Mouse (Mus musculus) liver (tissue): ENCODE results near the gene Tnfrsf8.
"Not testable (repeated sequence)": the region's sequence is repeated elsewhere in the genome, so short reads cannot be mapped to it uniquely, and the experiment has no call there.

Experiments used
- DNase-seq: peaks from one replicate; pipeline ENCODE4 v3.0.0-alpha.2; 2020; ENCODE audit warnings: mixed read lengths

Tnfrsf8 gene

DNA sequence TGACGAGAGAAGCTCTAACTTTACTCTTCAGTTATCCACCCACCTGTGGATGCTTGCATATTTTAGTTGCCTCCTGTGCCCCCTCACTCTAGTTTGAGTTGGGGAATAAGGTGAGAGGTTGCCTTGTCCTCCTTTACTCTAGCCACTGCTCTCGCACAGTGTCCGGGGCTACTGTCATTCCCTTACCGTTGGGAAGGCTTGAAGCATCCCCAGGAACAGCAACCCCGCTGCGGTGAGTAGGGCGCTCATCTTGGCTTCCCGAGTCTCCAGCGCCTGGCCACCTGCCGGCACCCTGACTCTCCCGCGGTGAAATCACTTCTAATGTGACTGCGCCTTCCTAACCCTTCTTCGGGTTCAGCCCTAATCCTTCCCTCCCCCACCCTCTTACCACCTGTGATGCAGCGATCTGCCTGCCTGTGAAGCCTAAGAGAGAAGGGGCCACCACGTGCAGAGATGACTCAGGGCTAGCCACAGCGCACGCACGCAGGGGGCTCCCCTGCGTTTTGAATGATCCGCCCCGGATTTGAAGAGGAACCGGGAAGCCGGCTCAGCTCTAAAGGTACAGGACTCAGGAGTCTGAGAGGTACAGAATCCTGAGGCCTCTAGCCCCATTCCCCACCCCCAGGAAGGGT, at the start of gene Tnfrsf8:
Gene Tnfrsf8 (minus strand): TSS at position 329 of the 632 bp plus-strand sequence.
- no peak for DNase-seq

DNA sequence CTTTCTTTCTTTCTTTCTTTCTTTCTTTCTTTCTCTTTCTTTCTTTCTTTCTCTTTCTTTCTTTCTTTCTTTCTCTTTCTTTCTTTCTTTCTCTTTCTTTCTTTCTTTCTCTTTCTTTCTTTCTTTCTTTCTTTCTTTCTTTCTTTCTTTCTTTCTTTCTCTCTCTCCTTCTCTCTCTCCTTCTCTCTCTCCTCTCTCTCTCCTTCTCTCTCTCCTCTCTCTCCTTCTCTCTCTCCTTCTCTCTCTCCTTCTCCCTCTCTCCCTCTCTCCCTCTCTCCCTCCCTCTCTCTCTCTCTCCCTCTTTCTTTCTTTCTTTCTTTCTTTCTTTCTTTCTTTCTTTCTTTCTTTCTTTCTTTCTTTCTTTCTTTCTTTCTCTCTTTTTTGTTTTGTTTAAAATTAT, 46.7 kb upstream of the Tnfrsf8 start:
- DNase-seq, result not testable (repeated sequence)

DNA sequence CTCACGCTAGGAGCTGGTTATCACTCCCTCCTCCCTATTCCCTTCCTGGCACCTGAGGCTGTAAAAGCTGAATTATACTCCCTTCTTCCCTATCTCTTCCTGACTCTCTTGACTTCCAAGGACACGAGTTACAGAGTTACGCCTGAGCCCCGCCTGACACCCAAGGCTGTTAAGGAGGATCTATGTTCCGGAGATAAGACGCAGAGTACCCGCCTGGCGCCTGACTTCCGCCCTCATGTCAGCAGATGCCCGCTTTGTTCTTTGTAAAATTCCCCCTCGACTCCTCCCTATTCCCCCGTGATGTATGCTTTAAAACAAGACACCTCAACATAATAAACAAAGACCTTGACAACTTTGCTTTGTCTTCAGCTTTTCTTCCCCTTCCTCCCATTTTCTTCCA, 46.1 kb upstream of the Tnfrsf8 start:
- peak; percentile 25 for DNase-seq

DNA sequence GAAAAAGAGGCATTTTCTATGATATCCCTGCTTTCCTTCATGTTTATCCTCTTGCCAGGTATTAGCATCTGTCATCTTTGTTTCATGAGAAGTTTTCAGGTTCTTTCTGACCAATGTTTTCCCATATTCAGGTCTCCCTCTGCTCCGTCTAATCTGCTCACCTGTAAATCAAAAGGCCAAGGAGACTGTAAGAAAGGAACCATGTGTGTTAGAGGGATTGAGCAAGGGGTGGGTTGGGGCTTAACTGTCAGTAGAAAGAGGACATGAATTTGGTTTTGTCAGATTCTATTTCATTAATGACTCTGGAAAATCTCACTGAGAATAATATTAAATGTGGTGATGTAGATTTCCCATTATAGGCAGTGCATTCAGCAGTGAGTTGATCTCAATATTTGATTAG, 45.6 kb upstream of the Tnfrsf8 start:
- no peak for DNase-seq

DNA sequence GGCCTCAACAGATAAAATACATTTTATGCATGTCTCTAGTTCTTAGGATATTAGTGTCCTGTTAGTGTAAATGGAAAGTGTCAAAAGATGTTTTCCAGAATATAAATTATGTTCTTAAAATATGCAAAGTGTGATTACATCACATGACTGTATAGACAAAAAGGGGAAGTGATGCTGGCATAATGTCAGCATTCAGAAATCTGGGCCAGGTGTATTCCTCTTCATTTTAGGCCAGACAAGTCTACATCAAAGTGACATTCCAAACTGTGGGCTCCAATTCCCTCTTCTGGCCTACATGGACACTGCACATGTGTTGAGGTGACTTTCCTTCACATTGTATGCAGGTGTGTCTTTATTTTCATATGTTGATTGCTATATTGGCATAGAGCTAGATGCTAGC, 41.3 kb upstream of the Tnfrsf8 start:
- DNase-seq, result no peak

DNA sequence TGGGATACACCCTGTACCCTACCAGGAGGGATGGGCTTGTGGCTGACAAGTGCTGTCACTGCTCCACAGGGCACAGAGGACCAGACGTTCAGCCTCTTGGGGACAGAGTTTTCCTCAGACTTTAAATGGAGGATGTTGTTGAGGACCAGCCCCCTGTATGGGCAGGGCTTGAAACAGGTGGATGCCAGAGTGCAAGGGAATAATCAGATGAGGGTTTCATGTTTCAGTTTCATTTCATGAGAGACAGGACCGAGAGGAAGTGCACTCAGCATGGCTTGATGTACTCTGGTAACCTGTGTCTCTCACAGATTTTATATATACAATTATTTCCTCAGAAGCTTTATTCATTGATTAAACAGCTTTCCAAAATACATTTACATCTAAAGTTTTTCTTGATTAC, 38.9 kb upstream of the Tnfrsf8 start:
- DNase-seq, result no peak

DNA sequence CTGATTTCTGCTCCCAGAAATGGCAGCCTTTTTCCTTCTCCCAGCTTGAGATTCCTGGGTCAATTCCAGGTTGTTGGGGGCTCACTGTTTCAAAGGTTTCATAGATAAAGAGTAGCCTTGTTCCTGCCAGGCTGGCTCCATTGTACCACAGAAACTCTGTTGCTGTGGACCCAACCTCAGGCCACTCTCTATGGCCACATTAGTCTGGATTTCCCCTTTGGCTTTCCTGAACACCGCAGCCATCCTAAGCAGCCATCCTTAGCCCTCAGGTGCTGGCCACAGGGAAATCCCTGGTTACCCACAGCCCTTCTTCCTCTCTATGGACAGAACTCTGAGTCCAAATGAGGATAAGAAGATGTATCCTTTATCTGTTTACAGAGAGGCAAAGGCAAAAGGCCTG, 30.0 kb upstream of the Tnfrsf8 start:
- DNase-seq, result no peak

DNA sequence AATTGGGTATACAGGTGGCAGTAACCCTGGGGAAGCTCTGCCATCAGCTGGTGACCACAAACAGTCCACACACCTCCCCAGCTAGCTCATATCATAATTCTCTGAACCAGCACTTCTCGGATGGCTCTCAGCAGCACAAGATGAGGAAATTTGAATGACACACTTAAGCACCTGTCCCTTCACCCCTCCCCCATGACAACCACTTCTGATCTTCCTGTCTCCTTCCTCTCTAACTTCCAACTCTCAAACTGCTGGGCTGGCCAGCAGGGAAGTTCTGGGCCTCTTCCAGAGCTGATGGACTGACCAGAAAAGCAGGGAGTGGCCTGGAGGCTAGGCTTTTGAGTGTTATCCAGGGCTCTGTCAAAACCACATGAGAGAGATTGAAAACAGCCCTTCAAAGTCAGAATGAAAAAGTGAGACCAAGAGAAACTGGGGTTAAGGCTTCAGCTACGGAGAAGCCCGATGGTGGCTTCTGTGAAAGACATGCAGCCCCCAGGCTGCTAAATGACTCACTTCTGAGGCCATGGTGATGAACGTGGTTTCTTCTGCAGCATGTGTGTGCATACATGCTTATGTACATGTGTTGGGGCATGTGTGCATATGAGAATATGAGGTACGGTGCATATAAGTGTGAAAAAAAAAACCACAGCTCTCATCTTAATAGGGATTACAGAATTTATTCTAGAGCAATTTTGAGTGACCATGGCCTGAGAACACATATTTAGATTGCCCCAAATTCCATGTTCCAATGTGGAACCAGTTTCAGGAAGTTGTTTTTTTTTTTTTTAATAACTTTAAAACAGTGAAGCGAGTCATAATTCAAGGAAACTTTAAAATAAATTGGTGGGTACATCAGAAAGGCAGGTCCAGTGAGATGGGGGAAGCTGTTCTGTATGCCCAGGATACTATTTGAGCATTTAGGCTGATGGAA, 27.2 kb upstream of the Tnfrsf8 start:
- no peak for DNase-seq

DNA sequence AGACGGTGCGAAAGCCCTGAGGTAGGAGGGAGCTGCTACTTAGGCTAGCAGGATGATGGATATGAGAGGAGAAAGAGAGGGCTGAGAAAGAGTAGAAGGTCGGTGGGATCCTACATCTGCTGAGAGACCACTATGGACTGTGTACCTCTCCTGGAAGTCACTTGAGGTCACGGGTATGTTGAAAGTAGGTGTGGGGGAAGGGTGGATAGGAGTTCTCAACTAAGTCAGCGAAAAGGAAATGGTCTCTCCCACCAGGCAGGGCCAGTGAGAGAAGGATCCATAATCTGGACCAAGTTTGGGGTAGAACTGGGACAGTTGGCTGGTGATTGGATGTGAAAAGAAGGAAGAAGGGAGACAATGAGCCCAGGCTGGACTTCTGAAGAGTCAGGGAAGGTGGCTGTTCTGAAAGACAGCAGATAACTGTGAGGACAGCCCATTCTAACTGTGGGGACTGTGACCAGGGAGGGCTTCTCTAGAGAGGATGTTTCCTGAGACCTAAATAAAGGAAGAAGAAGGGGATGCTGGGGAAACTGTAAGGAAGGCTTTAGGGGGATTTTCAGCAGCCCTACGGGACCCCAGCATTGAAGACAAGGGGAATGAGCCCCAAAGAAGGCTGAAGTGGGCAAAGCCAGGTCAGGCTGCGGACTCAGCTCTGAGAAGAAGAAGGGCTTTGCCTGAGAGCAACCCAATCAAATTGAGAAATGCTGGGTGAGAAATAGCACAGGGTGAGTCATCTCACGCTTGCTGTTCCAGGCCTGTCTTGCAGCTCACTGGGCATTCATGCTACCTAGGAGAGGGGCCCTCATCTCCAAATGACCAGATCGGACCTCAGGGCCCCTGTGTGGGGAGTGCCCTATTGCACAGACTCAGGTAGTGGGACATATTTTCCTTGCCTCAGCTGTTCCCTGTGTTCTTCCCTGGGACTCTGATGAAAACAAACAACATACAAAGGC, 23.2 kb upstream of the Tnfrsf8 start:
- DNase-seq, result no peak

DNA sequence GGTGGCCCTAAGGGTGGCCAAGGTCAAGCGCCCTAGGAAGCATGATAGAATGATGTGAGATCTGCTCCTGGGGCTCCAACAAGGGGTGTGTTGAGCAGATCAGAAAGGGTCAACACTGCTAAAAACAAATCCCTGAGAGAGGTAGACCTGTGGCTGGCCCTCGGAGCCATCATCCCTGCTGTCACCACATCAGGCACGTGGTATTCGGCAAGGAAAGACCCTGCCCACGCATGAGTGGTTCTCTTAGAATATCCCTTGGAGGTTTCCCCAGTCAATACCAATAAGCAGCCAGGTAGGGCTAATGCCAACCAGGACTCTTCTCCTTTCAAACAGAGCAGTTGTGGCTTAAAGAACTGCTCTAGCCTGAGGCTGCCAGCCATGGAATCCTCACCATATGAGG, 21.6 kb upstream of the Tnfrsf8 start:
- no peak for DNase-seq

DNA sequence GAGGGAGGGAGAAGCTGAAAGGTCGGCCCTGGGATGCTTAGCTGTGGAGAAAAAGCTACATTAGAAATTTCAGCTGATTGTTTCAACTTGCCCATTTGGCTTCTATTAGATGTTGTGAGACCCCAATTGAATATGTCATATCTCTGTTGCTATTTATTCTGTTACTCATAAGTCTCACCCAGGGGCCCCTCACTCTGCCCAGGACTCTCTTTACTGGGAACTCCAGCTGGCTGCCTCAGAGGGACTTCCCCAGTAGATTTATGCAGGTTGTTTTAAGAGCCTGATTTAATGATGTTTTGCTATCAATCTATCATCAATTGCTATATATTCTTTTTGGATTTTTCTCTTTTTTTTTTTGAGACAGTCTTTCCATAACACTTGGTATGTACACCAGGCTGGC, 21.1 kb upstream of the Tnfrsf8 start:
- no peak for DNase-seq

DNA sequence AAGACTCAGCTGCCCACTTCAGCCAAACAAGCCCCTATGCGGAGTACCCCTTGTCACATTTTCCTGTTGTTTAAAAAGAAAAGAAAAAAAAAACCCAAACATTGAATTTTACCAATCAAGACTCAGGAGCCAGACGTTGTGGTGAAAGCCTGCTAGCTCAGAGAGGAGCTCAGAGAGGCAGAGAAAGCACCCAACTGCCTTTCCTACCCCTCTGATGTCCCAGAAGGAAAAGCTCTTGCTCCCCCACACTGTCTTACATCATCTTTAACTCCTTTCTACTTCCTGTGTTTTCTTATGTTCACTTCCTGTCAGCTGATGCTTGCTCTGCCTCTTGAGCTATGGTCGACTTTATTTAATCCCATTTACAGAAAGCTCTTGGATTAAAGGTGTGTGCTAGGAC, 8.7 kb upstream of the Tnfrsf8 start:
- no peak for DNase-seq

DNA sequence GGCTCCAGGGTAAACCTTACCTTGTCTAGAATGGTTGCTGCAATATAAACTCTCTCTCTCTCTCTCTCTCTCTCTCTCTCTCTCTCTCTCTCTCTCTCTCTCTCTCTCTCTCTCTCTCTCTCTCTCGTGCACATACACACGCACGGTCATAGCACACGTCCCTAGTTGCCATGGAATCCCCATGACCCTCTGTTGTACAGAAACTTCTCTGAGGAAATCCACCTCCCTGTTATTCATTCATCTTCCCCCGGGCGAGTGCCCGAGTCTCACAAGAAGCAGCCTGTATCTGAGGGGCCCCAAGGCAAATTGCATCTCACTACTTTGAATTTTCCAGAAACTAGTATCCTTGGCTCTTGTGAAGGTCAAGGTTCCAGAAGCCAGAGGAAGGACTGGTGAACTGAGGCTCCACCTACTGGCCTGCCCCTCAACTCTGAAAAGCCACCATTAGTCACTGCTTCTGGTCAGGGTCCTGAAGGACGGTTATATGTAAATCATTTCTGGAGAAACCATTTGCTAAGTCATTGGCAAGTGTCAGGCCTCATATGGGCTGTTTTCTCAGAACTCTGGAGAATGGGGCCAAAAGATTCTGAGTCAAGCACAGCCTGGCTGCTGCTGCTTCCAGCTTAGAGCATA, 8.1 kb upstream of the Tnfrsf8 start:
- DNase-seq, result no peak

DNA sequence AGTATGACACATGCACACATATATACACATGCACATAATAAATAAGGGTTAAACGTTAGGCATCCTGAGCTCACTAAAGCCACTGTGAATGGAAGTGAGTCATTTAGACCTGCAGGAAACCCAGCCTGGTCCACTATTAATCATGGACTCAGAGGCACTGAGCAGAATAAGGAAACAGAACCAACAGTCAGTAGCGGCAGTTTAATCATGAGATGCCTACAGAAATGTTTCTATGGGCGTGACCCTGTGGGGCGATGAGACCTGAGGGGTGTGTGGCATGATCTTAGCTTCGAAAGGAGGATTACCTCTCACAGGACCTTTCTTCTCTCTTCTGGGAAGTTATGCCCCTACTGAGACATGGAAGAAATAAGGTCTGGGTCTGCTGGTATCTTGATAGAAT, 7.2 kb upstream of the Tnfrsf8 start:
- no peak for DNase-seq

DNA sequence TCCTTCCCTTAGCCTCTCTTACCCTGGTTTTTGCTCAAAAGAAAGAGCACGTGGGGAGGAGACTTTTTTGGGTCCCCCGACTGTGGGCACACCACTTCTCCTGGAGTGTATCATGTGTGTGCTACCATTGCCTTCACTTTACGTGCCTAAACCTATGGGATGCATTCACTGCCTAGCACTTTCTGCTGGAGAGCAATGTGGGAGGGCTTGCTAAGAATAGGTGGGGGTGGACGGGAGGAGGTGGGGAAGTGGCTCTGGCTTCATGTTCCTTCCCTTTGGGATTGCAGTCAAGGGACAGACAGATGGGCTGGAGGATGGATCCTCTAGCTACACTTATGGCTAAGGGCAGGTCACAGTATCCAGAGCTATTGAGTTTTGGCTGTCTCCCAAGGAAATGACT, 5.7 kb upstream of the Tnfrsf8 start:
- no peak for DNase-seq

DNA sequence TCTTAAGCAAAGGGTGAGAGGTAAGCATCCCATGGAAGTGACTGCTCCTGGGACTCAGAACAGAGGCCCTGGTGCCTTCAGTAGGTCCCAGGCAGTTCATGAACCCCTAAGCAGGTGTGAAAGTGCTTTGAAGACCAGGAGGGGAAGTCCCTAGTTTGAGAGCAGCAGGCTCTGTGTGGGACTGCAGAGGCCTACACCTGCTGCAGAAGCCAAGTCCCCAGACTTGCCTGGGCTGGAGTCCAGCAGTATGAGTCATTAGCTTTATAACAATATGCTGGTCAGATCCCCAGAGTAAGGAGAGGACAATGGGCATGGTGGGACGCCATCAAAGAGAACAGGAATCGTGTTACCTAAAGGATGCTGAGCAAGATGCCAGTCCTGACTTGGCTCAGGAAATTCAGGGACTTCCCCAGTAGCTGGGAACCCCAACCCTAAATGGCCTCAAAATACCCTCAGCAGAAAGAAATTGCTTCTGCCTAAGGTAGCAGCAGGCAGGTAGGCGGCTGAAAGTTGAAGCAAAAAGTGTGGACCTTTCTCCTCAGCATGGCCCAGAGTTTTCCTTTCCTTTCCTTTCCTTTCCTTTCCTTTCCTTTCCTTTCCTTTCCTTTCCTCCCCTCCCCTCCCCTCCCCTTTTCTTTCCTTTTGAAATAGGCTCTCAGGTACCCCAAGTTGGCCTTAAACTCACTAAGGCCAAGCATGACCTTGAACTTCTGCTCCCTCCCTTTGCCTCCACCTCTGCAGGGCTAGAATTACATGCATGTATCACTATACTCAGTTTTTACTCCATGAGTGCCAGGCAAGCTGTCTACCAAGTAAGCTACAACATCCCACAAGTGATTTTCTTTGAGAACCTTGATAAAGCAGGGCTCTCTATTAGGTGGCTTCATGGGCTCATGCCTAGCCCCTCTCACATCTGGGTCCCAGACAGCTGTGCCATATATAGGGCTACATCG, 4.6 kb upstream of the Tnfrsf8 start:
- DNase-seq, result no peak

DNA sequence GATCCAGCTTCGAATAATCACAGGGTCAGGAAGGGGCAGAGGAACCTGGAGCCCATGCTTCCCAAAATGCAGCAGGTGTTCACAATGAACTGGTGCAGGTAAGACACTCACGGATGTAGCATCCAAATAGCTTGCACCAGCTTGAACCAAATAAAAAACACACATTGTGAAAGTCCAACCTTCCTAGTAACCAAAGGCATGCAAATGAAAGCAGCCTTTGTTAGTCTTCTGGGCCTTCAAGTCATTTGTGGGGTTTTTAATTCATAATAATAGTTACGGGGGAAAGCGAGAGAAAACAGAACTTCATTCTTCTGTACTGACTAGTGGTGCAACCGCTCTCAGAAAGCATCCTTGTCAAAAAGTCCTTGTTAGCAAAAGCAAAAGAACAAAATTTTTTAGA, 1.7 kb upstream of the Tnfrsf8 start:
- DNase-seq, result no peak

DNA sequence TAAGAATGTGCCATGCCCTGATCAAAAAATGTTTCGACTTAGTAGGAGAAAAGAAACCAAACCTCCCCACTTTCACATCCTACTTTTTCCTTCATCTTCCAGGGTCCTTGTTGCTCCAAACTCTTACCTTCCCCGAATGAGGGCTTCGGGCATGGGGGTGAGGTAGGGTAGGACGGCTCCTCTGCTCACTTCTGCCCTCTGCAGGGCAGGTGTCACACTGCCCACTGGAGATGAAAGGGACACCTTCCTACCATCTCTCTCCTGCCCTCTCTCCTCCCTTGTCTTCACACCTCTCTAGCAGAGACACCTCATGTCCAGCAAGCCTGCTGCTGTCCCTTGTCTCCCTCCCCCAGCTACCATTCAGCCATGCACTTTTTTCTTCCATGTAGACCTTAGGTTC, 998 bp downstream of the Tnfrsf8 start:
- DNase-seq, result no peak

DNA sequence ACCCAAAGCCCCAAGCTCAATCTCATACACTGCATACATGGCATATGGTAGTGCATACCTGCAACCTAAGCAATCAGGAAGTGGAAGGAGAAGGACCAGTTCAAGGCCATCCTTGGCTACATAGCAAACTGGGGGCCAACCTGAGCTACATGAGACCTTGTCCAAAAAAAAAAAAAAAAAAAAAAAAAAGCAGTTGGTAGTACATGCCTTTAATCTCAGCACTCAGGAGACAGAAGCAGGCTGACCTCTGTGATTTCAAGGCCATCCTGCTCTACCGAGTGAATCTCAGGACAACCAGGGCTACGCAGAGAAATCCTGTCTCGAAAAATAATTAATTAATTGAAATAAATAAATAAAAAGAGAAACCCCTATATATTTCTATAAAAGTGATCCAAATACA, 1.7 kb downstream of the Tnfrsf8 start:
- DNase-seq, result no peak

DNA sequence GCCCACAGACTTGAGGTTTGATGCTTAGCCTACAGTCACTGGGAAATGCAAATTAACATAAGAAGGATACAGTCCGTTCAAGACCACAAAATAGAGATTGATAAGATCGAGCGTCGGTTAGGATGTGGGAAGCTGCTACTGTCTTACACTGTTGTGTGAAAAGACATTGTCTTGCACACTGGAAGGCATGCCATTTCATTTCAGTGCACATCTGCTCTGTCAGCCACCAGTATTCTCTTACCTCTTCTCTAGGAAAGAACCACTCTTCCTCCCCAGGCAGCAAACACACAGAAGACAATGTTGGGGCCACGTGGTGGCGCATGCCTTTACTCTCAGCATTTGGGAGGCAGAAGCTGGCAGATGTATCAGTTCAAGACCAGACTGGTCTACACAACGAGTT, 2.4 kb downstream of the Tnfrsf8 start:
- DNase-seq, result no peak

DNA sequence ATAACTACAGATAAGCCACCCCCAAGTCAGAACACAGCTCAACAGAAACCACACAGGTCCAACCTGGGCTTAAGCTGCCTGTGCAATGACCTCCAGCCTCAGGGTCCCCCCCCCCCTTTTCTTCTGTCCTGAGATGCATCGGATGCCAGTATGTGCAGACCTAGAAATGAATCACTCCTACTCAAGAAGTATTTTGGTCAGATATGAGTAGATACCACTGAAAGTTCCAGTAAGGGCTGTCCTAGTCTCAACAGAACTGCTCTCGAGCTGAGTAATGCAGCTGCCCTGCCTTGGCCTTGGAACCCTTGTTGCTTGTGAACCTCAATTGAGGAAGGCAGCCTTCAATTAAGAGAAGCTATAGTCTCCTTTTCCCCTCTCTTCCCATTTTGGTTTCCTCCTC, 4.1 kb downstream of the Tnfrsf8 start:
- no peak for DNase-seq

DNA sequence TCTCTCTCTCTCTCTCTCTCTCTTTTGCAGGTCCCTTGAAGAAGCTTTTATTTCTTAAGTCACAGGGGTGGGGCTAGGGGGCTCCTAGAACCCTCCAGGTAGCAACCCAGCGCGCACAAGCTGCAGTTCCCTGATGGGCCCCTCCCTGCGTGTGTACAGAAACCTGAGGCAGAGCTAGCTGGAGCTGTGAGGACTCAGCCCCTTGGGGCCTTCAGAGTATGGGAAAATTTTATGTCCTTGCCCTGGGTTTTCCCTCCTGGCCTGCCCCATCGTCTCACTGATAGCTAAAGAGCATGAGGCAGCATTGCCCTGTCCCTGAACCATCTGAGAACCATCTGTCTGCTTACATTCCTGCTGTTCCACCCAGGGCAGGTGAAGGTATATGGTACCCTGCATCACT, 8.5 kb downstream of the Tnfrsf8 start:
- no peak for DNase-seq
